Mouse (Mus musculus) hindbrain, embryonic 16.5 days (tissue): ENCODE measurements around the gene Itpr1. TPM values are rescaled to one million over a fixed set of nuclear protein-coding genes. Genes with fewer than 3 reads are reported as not detected.

ENCODE experiments used
- ATAC-seq: fragments of 200-750 bp; cut with Nextera tagmentation; 2 replicates; pipeline ENCODE4 v1.8.0; 2017; ENCODE audit warnings: moderate TSS enrichment, moderate library complexity
- H3K27ac ChIP-seq: fragments of 300-500 bp; sonication (generic); 2 replicates; pipeline ENCODE4 v1.5.1; 2014; ENCODE audit warnings: low read depth, mild to moderate bottlenecking, control low read depth, low read length, moderate library complexity
- H3K27me3 ChIP-seq: fragments of 300-500 bp; sonication (generic); replicated peaks from 2 replicates; pipeline ENCODE4 v1.6.1; 2014; ENCODE audit warnings: low read length; ENCODE audit not compliant: control insufficient read depth, insufficient read depth
- H3K36me3 ChIP-seq: fragments of 300-500 bp; sonication (generic); 2 replicates; pipeline ENCODE4 v1.6.1; 2014; ENCODE audit warnings: mild to moderate bottlenecking, low read length, moderate library complexity, mixed read lengths; ENCODE audit not compliant: control insufficient read depth, insufficient read depth
- H3K4me1 ChIP-seq: fragments of 300-500 bp; sonication (generic); 2 replicates; pipeline ENCODE4 v1.6.1; 2014; ENCODE audit warnings: low read depth, low read length; ENCODE audit not compliant: control insufficient read depth, insufficient read depth
- H3K4me2 ChIP-seq: fragments of 300-500 bp; sonication (generic); 2 replicates; pipeline ENCODE4 v1.6.1; 2014; ENCODE audit warnings: mild to moderate bottlenecking, low read length, control low read depth, moderate library complexity
- H3K4me3 ChIP-seq: fragments of 300-500 bp; sonication (generic); 2 replicates; pipeline ENCODE4 v1.5.1; 2014; ENCODE audit warnings: mild to moderate bottlenecking, low read length, control low read depth, moderate library complexity
- H3K9ac ChIP-seq: fragments of 300-500 bp; sonication (generic); 2 replicates; pipeline ENCODE4 v1.6.1; 2014; ENCODE audit warnings: low read depth, mild to moderate bottlenecking, control low read depth, low read length, moderate library complexity
- H3K9me3 ChIP-seq: fragments of 300-500 bp; sonication (generic); 2 replicates; pipeline ENCODE4 v1.6.1; 2014; ENCODE audit warnings: mild to moderate bottlenecking, low read length, moderate library complexity; ENCODE audit not compliant: control insufficient read depth
- WGBS: fragments of 180-500 bp; shearing (Covaris S2); extraction: QIAGEN DNeasy Blood & Tissue Kit; methylation state at CpG from one replicate; pipeline ENCODE4 v1.1.7; 2014; 5-methylcytosine and 5-hydroxymethylcytosine counted together
- polyA plus RNA-seq: library from polyadenylated mRNA; unstranded; fragments of >200 nt; fragmentation: Nextera tagmentation; extraction: Ambion mirVana; gene quantifications from 2 replicates; pipeline ENCODE4 v1.2.1, GENCODE M21; 2015

Gene Itpr1
- polyA plus RNA-seq, 1 experiment from 2014 or later, result 5.6 TPM

DNA sequence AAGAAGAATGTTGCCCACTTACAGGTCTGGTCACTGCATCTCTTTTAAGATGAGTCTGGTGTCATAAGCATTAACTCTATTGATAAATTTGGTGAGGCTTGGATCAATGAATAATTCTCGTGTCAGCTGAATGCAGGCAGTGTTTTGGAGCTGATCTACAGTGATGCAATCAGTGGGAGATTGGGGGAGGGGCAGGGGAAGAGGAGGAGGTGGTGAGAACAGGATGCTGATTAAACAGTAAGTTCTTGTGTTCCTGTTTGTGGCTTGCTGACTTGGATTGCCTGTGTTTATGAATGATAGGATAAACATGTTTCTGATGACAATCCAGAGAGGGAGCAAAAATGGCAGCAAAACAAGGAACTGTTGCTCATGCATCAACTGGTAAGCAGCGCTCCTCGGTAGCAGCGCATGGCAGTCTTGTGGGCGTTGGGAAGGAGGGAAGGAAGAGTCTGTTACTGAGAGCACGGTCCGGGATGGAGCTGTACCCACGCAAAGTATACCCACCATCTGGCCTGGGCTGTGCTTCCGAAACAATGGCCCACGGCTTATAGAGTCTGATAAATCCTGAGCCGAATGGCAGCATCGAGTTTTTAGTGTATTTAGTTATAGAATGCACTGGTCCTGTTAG lies 64.1 kb downstream of the Itpr1 start:
- Histone ChIP-seq H3K4me1 (no peaks in the 10 kb centered on the region), H3K9me3 (no peaks in the 10 kb centered on the region), H3K9ac (no peak overlapping the region), H3K4me3 (no peak overlapping the region), H3K27ac (no peak overlapping the region), H3K27me3 (no peaks in the 10 kb centered on the region), H3K36me3 (no peaks in the 10 kb centered on the region), H3K4me2 (no peak overlapping the region)
- ATAC-seq, result no peak
- 81% methylated on average over 12 of the region's 12 CpGs for WGBS

DNA sequence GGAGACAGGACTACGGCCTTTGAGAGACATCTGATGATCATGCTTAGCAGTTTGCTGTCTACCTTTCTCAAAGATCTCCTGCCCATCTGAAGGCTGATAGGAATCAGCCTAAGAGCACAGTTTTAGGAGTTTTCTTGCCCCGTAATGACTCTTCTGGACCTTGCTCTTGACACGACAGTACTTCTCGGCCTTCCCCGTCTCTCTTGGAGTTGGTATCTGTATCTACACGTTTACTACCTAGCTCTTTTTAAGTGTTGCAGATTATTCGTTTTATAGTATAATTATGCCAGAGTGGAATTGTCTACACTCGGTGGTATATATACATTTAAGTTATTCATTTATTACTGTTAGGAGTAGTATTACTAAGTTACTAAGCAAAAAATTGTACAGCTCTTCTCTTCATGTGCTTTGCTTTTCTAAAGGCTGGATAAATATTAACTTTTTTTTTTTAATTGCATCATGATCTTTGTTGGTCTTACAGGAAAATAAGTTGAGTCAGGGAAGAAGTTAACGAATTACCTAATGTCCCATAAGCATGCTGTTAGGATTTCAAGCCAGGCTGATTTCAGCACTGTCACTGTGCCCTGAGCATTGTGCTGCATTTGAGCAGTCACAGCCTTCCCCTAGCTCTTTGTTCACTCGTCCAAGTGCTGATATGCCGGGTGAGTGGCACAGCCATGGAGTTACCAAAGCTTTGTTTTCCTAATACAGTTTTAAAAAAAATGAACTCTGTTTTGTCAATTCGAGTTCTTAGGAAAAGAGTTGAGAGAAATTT lies 64.9 kb downstream of the Itpr1 start:
- H3K4me3 ChIP-seq, result no peak overlapping the region
- H3K9ac ChIP-seq, result no peak overlapping the region
- H3K27me3 ChIP-seq, result no peaks in the 10 kb centered on the region
- no peak overlapping the region for H3K27ac ChIP-seq
- H3K36me3 ChIP-seq, result no peaks in the 10 kb centered on the region
- no peak overlapping the region for H3K4me2 ChIP-seq
- no peaks in the 10 kb centered on the region for H3K4me1 ChIP-seq
- H3K9me3 ChIP-seq, result no peaks in the 10 kb centered on the region
- ATAC-seq, result no peak
- 85% methylated on average over 12 of the region's 12 CpGs for WGBS

DNA sequence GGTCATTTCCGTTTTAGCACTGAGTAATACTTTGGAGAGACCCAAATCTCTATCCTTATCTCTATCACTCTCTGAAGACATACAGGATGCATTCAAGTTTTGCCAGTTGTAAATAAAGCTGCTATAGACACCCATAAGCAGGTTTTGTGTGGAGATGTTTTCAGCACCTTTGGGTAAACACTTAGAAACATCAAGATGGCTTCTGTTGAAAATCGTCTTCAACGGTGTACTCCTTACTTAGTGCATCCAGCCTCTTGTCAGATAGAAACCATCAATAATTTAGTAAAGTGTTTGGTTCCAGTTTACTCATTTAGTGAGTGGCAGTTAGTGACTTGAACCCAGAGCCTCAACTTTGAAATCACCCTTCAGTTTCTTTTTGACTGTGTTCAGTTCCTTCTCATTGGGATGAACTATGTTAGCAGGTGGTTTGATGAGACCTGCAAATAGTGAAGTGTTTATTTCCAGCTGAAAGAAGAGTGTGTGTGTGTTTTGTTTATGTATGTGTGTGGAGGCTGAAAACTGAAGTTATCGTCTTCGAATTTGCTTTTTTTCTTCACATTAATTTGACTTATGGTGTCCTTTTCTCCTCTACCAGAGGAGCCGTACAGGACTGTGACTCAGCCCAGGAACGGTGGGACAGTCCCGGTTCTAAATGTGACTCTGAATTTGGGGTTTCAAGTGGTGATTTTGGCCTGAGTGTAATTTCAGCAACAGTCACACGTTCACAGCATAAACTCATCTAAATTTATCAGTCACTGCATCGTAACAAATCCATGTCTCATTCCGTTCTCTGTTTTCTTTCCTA lies 66.1 kb downstream of the Itpr1 start:
- Histone ChIP-seq H3K9me3 (no peaks in the 10 kb centered on the region), H3K27ac (no peak overlapping the region), H3K4me3 (no peak overlapping the region), H3K27me3 (no peaks in the 10 kb centered on the region), H3K4me1 (no peaks in the 10 kb centered on the region), H3K36me3 (no peaks in the 10 kb centered on the region), H3K4me2 (no peak overlapping the region), H3K9ac (no peak overlapping the region)
- no peak for ATAC-seq
- WGBS, result 94% methylated on average over 11 of the region's 11 CpGs

GRCm38 (mm10) chr6:108282131-108282530 lies 69.2 kb downstream of the Itpr1 start:
- H3K9me3 ChIP-seq, result no peaks in the 10 kb centered on the region
- no peaks in the 10 kb centered on the region for H3K27me3 ChIP-seq
- ATAC-seq, result no peak
- WGBS, result 97% methylated on average over 4 of the region's 4 CpGs
- H3K27ac ChIP-seq, result no peak overlapping the region
- no peak overlapping the region for H3K9ac ChIP-seq
- H3K4me3 ChIP-seq, result no peak overlapping the region
- no peak overlapping the region for H3K4me2 ChIP-seq
- H3K4me1 ChIP-seq, result no peaks in the 10 kb centered on the region
- H3K36me3 ChIP-seq, result no peaks in the 10 kb centered on the region

GRCm38 (mm10) chr6:108282621-108283020 lies 69.7 kb downstream of the Itpr1 start:
- Histone ChIP-seq H3K27me3 (no peaks in the 10 kb centered on the region), H3K9ac (no peak overlapping the region), H3K36me3 (no peaks in the 10 kb centered on the region), H3K27ac (no peak overlapping the region), H3K4me1 (no peaks in the 10 kb centered on the region), H3K4me3 (no peak overlapping the region), H3K9me3 (no peaks in the 10 kb centered on the region), H3K4me2 (no peak overlapping the region)
- WGBS, result 92% methylated on average over 3 of the region's 3 CpGs
- no peak for ATAC-seq

- WGBS, result 90% methylated on average over 3 of the region's 3 CpGs
- Histone ChIP-seq H3K9me3 (no peaks in the 10 kb centered on the region), H3K36me3 (no peaks in the 10 kb centered on the region), H3K4me2 (no peak overlapping the region), H3K4me3 (no peak overlapping the region), H3K4me1 (no peaks in the 10 kb centered on the region), H3K27ac (no peak overlapping the region), H3K9ac (no peak overlapping the region), H3K27me3 (no peaks in the 10 kb centered on the region)
- ATAC-seq, result no peak
These were observed 71.8 kb downstream of the Itpr1 start for GRCm38 (mm10) chr6:108284688-108285087.

DNA sequence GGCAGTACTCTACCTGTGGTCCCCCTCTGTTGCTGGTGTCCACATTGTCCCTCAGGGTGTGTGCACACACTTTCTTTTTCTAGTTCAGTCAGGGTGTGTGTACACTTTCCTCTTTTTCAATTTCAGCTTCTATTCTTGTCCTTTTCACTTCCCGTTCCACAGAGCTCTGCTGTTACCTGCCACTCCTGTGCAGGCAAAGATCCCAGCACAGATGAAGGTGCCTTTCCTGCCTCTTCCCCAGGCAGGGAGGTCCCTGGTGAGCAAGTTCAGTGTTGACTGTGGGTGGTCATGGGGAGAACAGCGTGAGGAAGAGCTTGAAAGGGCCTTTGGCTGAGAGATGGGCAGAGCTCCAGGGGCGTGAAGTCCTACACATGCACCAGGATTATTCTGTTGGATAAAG lies 76.1 kb downstream of the Itpr1 start:
- Histone ChIP-seq H3K4me1 (no peaks in the 10 kb centered on the region), H3K4me3 (no peak overlapping the region), H3K9ac (no peak overlapping the region), H3K9me3 (no peaks in the 10 kb centered on the region), H3K27ac (no peak overlapping the region), H3K36me3 (no peaks in the 10 kb centered on the region), H3K4me2 (no peak overlapping the region), H3K27me3 (no peaks in the 10 kb centered on the region)
- ATAC-seq, result no peak
- WGBS, result 70% methylated on average over 3 of the region's 3 CpGs

GRCm38 (mm10) chr6:108290978-108291377 lies 78.1 kb downstream of the Itpr1 start:
- H3K4me2 ChIP-seq, result no peak overlapping the region
- no peaks in the 10 kb centered on the region for H3K9me3 ChIP-seq
- ATAC-seq, result no peak
- H3K36me3 ChIP-seq, result no peaks in the 10 kb centered on the region
- H3K4me1 ChIP-seq, result no peaks in the 10 kb centered on the region
- H3K4me3 ChIP-seq, result no peak overlapping the region
- no peaks in the 10 kb centered on the region for H3K27me3 ChIP-seq
- H3K9ac ChIP-seq, result no peak overlapping the region
- WGBS, result 88% methylated on average over 2 of the region's 2 CpGs
- no peak overlapping the region for H3K27ac ChIP-seq

- Histone ChIP-seq H3K27me3 (no peaks in the 10 kb centered on the region), H3K4me3 (no peak overlapping the region), H3K27ac (no peak overlapping the region), H3K4me2 (no peak overlapping the region), H3K9me3 (no peaks in the 10 kb centered on the region), H3K4me1 (no peaks in the 10 kb centered on the region), H3K9ac (no peak overlapping the region), H3K36me3 (no peaks in the 10 kb centered on the region)
- WGBS, result 90% methylated on average over 3 of the region's 3 CpGs
- no peak for ATAC-seq
These were observed 78.7 kb downstream of the Itpr1 start for GRCm38 (mm10) chr6:108291556-108291955.
